Mouse (Mus musculus) central nervous system, embryonic 14 days (tissue): Measurements from ENCODE around the gene Tex52. TPM values are rescaled to one million over a fixed set of nuclear protein-coding genes. Genes with fewer than 3 reads are reported as not detected.

Experiments
- polyA plus RNA-seq: library from polyadenylated mRNA; depleted of rRNA; stranded (reverse); fragments of >200 nt; gene quantifications from 2 replicates; pipeline ENCODE4 v1.2.3, GENCODE M21; 2012; rRNA removed

The Tex52 gene
- 1.0 and 1.8 TPM in 2 replicates for polyA plus RNA-seq

GRCm38 (mm10) chr6:128375192-128375591 is at the start of gene Tex52, which contains the start of gene Gm44596:
Gene Tex52 (plus strand): TSS chr6:128375456.
Gene Gm44596 (plus strand): TSS chr6:128375503.

DNA sequence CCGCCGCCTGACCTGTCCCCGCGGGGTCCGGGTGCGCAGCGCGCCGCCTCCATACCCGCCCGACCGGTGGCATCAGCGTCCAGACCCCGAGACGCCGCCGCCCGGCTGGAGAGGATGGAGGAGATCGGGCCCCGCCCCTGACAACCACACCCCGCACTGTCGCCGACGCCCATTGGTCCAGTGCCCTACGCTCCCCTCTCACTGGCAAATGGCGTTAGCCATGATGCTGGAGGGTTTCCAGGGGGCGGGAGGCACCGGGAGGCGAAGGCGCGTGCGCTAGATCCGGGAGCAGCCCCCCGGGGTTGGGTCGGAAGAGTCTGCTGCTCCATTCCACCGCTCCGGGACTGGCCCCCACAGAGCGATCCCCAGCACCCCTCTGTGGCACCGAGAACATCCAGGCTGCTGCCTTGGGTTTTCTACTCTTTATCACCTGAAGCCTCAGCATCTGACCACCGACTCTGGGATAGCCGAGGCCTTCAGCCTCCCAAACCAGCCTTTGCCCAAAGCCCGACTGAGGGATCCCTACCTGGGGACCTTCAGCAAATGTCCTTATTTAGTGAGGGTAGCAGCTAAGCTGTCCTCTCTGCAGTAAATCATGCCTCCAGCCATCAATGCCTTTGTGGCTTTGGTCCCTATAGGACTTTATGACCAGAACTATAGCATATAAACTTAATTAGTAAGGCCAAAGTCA is 19.4 kb upstream of the Tex52 start, which contains the start of gene Tulp3:
TSS of gene Tulp3 (minus strand) at position 126 of the 691 bp plus-strand sequence.

GRCm38 (mm10) chr6:128362381-128363006 is 12.8 kb upstream of the Tex52 start, which contains the start of the genes Rhno1 and Foxm1:
Gene Rhno1 (minus strand): TSS chr6:128362911.
Gene Foxm1 (plus strand): TSS chr6:128362967.

DNA sequence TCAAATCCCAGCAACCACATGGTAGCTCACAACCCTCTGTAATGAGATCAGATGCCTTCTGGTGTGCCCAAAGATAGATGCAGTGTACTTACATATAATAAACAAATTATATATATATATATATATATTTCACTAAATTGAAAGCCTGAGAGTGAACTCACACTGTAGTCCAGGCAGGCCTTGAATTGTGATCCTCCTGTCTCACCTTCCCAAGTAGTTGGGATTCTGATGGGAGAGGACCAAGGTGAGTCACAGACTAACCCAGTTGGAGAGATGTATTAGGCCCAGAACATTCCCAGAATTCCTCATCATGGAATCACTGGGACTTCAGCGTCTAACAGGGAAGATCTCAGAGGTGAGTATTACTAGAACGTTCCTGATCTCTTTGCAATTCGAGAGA is 23.7 kb downstream of the Tex52 start, which contains the start of gene Nrip2:
TSS of gene Nrip2 (plus strand) at position 301 of the 400 bp plus-strand sequence.

DNA sequence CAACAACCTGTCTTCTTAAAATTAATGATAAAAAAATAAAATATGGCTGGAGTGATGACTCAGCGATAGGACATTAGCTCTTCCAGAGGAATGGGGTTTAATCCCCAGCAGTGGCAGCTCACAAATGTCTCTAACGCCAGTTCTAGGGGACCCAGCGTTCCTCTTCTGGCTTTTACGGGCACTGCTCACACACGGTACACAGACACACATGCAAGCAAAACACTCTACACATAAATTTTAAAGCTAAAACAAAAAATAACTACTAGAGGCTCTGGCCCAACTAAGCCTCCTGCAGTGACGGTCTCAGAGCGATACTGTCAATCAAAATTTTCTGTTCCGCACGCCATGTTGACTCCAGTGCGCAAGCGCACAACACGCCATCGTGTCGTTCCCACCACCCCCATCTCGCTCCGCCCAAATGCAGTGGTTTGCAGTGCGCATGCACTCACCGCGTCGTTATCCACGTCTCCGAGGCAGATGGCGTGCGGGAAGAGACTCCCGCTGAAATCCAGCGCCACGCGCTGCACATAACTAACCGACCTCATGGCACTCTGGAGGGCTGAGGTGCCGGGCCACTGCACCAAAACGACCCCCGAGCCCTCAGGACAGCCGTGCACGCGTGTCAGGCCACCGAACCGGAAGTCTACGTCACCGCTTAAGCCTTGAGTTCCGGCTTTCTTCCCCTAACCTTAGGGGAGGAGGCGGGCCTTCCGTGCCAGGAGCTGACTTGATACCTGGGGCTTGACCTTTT is 49.2 kb downstream of the Tex52 start, which contains the start of gene Itfg2:
TSS of gene Itfg2 (minus strand) at position 663 of the 751 bp plus-strand sequence.

Other genes with a start within 250 kb of the Tex52 start
- gene Tspan9, start 231.9 kb upstream of the Tex52 start, polyA plus RNA-seq: 33.4 and 54.4 TPM in 2 replicates
- gene Tead4, start 74.6 kb upstream of the Tex52 start, polyA plus RNA-seq: 0.45 and 1.3 TPM in 2 replicates
- 34.5 and 40.2 TPM in 2 replicates for gene Tulp3, start 19.6 kb upstream of the Tex52 start, polyA plus RNA-seq
- 42.5 and 43.0 TPM in 2 replicates for gene Rhno1, start 12.5 kb upstream of the Tex52 start, polyA plus RNA-seq
- 50.6 and 65.2 TPM in 2 replicates for gene Foxm1, start 12.5 kb upstream of the Tex52 start, polyA plus RNA-seq
- gene Gm44596, start within 50 bp of the Tex52 start, polyA plus RNA-seq: not detected in 2 replicates
- gene Nrip2, start 23.8 kb downstream of the Tex52 start, polyA plus RNA-seq: 5.3 and 7.5 TPM in 2 replicates
- 34.6 and 38.2 TPM in 2 replicates for gene Itfg2, start 49.5 kb downstream of the Tex52 start, polyA plus RNA-seq
- 258 and 290 TPM in 2 replicates for gene Fkbp4, start 63.2 kb downstream of the Tex52 start, polyA plus RNA-seq
- gene Pzp, start 151.3 kb downstream of the Tex52 start, polyA plus RNA-seq: 0.08 TPM in 1 of 2 replicates, not detected in the other
- 0.93 and 1.3 TPM in 2 replicates for gene A2ml1, start 206.2 kb downstream of the Tex52 start, polyA plus RNA-seq
- not detected in 2 replicates for gene Klrb1a, start 248.1 kb downstream of the Tex52 start, polyA plus RNA-seq